Mouse (Mus musculus) kidney, postnatal 0 days (tissue): ENCODE results near the gene Tax1bp1. TPM values are rescaled to one million over a fixed set of nuclear protein-coding genes. Genes with fewer than 3 reads are reported as not detected.
A peak's percentile ranks its signal among the peaks of the same experiment; 100 is the strongest.
"Not testable (repeated sequence)": the region's sequence is repeated elsewhere in the genome, so short reads cannot be mapped to it uniquely, and the experiment has no call there.

Experiments
- ATAC-seq: fragments of 200-750 bp; cut with Nextera tagmentation; replicated peaks from 2 replicates; pipeline ENCODE4 v1.8.0; 2017; ENCODE audit warnings: low read depth, moderate number of reproducible peaks, moderate TSS enrichment, moderate library complexity; ENCODE audit not compliant: low FRiP score
- DNase-seq: peaks from one replicate; pipeline ENCODE4 v3.0.0-alpha.2; 2016; ENCODE audit warnings: low spot score
- H3K27ac ChIP-seq: fragments of 300-500 bp; sonication (generic); 2 replicates; pipeline ENCODE4 v1.5.1; 2014; ENCODE audit warnings: mild to moderate bottlenecking
- H3K27me3 ChIP-seq: fragments of 300-500 bp; sonication (generic); 2 replicates; pipeline ENCODE4 v1.6.1; 2014; ENCODE audit warnings: low read length, mixed read lengths; ENCODE audit not compliant: insufficient read depth
- H3K36me3 ChIP-seq: fragments of 300-500 bp; sonication (generic); 2 replicates; pipeline ENCODE4 v1.6.1; 2014; ENCODE audit warnings: low read length, mixed read lengths; ENCODE audit not compliant: insufficient read depth
- H3K4me1 ChIP-seq: fragments of 300-500 bp; sonication (generic); replicated peaks from 2 replicates; pipeline ENCODE4 v1.6.1; 2014; ENCODE audit warnings: antibody characterized with exemption, low read length, mixed read lengths; ENCODE audit not compliant: insufficient read depth
- H3K4me2 ChIP-seq: fragments of 300-500 bp; sonication (generic); 2 replicates; pipeline ENCODE4 v1.6.1; 2014; ENCODE audit warnings: mild to moderate bottlenecking, low read length, moderate library complexity, mixed read lengths
- H3K4me3 ChIP-seq: fragments of 300-500 bp; sonication (generic); replicated peaks from 2 replicates; pipeline ENCODE4 v1.5.1; 2014; ENCODE audit warnings: low read depth, low read length
- H3K9ac ChIP-seq: fragments of 300-500 bp; sonication (generic); 2 replicates; pipeline ENCODE4 v1.6.1; 2014; ENCODE audit warnings: low read depth, low read length
- H3K9me3 ChIP-seq: fragments of 300-500 bp; sonication (generic); replicated peaks from 2 replicates; pipeline ENCODE4 v1.6.1; 2016; ENCODE audit warnings: low read length, inconsistent platforms, mixed read lengths
- CTCF ChIP-seq: IDR thresholded peaks from 2 replicates; pipeline ENCODE4 v1.5.1; 2016; ENCODE audit warnings: antibody characterized with exemption, low read depth, mild to moderate bottlenecking, moderate library complexity
- WGBS: fragments of 180-500 bp; shearing (Covaris S2); extraction: QIAGEN DNeasy Blood & Tissue Kit; methylation state at CpG from one replicate; pipeline ENCODE4 v1.1.7; 2014; 5-methylcytosine and 5-hydroxymethylcytosine counted together
- polyA plus RNA-seq: library from polyadenylated mRNA; unstranded; fragments of >200 nt; fragmentation: Nextera tagmentation; extraction: Ambion mirVana; gene quantifications from 2 replicates; pipeline ENCODE4 v1.2.1, GENCODE M21; 2015

Tax1bp1 gene
- polyA plus RNA-seq, result 188 and 189 TPM in 2 replicates

DNA sequence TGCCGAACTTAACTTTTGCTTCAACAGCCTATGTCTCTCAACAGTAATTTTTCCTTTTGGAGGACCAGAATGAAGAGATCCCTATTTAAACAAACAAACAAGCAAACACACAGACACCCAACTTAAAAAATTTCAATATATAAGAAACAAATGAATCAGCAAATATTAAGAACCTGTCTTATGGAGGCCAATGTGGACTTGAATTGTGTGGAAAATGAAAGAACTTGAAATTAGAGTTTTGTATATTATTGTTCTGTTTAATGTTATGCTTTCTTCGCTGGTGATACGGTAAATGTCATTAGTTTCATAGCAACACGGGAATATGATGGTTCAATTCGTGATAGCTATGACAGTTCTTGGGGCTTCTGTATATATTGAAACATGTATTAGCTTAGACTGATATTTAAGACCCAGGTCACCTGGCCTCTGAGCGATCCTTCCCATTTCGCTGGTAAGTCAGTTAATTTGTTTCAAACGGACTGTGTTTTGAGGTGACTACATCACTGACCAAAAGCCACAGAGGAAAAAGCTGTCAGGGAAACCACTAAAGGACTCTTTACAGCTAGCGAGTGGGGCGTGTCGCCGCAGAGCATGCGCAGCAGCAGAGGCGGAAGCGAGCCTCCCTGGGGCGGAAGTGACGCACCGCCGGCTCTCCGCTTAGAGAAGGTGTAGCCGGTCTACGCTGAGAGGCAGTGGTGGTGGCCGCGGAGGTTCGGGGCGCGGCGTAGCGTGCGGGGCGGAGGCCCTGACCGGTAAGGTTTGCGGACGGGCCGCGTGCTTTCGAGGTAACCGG is at the start of gene Tax1bp1:
TSS of gene Tax1bp1 (plus strand) at position 626 of the 793 bp plus-strand sequence.
- no peaks in the 10 kb centered on the region for H3K36me3 ChIP-seq
- H3K27ac ChIP-seq, result peak within 1 kb of the TSS; percentile 97
- WGBS, result 4% methylated on average over 38 of the region's 38 CpGs
- ATAC-seq, result peak; percentile 95
- peaks cover 3% of the 10 kb centered on the region; the same call in 1 of the 2 replicates for H3K4me1 ChIP-seq
- TF ChIP-seq CTCF, result no peak
- H3K27me3 ChIP-seq, result no peaks in the 10 kb centered on the region
- peak within 1 kb of the TSS; percentile 69 for H3K4me2 ChIP-seq
- DNase-seq, result peak; percentile 96
- H3K9me3 ChIP-seq, result no peaks in the 10 kb centered on the region
- peak within 1 kb of the TSS; percentile 97 for H3K9ac ChIP-seq
- H3K4me3 ChIP-seq, result peak within 1 kb of the TSS; percentile 98

DNA sequence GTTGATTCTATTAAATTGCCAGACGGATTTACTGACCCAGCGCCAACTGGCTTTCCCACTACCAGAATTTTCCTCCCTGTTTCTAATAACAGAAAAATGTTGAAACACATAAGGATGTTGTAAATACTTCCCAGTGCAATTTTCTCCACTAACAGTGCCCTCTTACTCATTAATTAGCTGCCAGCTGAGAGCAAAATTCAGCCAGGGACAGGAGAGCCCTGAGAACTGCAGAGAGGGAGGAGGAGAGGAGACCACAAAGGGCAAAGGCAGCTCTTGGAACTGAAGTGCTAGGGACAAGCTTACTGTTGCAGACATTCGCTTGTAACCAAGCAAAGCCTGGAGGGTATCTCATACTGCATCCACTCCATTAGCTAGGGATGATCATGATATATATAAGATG is 45.9 kb upstream of the Tax1bp1 start:
- WGBS, result 73% methylated on average over 3 of the region's 3 CpGs
- no peak overlapping the region for H3K27ac ChIP-seq
- TF ChIP-seq CTCF, result no peak
- no peak overlapping the region for H3K4me3 ChIP-seq
- no peak overlapping the region for H3K9ac ChIP-seq
- no peak for ATAC-seq
- H3K4me2 ChIP-seq, result no peak overlapping the region
- no peaks in the 10 kb centered on the region for H3K27me3 ChIP-seq
- H3K9me3 ChIP-seq, result no peaks in the 10 kb centered on the region
- DNase-seq, result no peak
- H3K36me3 ChIP-seq, result no peaks in the 10 kb centered on the region
- no peaks in the 10 kb centered on the region for H3K4me1 ChIP-seq

DNA sequence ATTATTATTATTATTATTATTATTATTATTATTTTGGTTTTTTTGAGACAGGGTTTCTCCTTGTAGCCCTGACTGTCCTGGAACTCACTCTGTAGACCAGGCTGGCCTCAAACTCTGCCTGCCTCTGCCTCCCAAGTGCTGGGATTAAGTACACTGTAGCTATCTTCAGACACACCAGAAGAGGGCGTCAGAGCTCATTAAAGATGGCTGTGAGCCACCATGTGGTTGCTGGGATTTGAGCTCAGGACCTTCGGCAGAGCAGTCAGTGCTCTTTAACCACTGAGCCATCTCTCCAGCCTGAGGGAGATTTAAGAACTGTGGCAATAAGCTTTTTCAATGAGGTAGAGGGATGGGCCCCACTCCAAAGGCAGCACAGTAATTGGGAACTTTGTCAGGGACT is 43.7 kb upstream of the Tax1bp1 start:
- 42% methylated on average over 2 of the region's 2 CpGs for WGBS
- H3K4me1 ChIP-seq, DNase-seq, H3K36me3 ChIP-seq, ATAC-seq, H3K9ac ChIP-seq, H3K27me3 ChIP-seq, H3K27ac ChIP-seq, H3K4me3 ChIP-seq, H3K4me2 ChIP-seq, H3K9me3 ChIP-seq: not testable (repeated sequence)
- TF ChIP-seq CTCF, result 0 out of 2 replicates have a peak, but pooled peaks have one; percentile 6

DNA sequence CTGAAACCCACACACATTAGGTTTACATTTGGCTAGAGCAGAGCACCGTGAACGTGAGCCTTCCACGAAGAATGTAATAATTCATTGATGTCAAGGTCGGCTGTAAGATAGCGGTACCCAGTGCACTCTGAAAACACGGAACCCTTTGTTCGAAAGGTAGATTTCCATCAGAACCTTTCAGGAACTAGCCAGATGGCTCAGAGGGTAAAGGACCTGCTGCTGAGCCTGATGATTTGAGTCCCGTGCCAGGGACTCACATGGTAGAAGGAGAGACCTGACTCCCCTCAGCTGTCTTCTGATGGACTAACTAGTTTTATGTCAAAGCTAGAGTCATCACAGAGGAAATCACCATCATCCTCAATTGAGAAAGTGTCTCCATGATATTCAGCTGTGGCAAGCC is 41.7 kb upstream of the Tax1bp1 start:
- Histone ChIP-seq H3K9me3 (no peaks in the 10 kb centered on the region), H3K9ac (no peak overlapping the region), H3K4me2 (no peak overlapping the region), H3K36me3 (no peaks in the 10 kb centered on the region), H3K4me1 (peaks cover 5% of the 10 kb centered on the region; the same call in 1 of the 2 replicates), H3K4me3 (no peak overlapping the region), H3K27ac (no peak overlapping the region), H3K27me3 (no peaks in the 10 kb centered on the region)
- no peak for TF ChIP-seq CTCF
- 18% methylated on average over 8 of the region's 8 CpGs for WGBS
- ATAC-seq (no peak), DNase-seq (no peak)

DNA sequence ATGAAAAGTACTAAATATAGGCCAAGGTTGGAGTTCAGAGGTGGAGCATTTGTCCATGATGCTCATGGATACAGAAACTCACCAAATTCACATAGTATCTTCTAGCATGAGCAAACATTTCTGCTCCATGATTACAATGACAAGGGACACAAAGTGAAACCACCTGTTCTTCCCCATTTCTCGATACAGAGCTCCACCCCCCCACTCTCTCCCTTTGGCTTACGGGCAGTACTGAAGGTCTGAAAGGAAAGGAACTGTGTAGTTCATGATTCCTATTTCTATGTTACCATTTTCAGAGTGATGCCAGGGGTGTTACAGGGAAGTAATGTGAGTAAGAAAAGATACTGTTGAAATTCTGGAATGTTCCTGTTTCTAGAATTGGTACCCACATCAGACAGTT is 41.0 kb upstream of the Tax1bp1 start:
- no peak for ATAC-seq
- Histone ChIP-seq H3K36me3 (no peaks in the 10 kb centered on the region), H3K4me3 (no peak overlapping the region), H3K4me1 (peaks cover 5% of the 10 kb centered on the region; the same call in 1 of the 2 replicates), H3K9ac (no peak overlapping the region), H3K27me3 (no peaks in the 10 kb centered on the region), H3K4me2 (no peak overlapping the region), H3K27ac (no peak overlapping the region), H3K9me3 (no peaks in the 10 kb centered on the region)
- no peak for TF ChIP-seq CTCF
- WGBS, result 58% methylated on average over 2 of the region's 2 CpGs
- DNase-seq, result no peak

DNA sequence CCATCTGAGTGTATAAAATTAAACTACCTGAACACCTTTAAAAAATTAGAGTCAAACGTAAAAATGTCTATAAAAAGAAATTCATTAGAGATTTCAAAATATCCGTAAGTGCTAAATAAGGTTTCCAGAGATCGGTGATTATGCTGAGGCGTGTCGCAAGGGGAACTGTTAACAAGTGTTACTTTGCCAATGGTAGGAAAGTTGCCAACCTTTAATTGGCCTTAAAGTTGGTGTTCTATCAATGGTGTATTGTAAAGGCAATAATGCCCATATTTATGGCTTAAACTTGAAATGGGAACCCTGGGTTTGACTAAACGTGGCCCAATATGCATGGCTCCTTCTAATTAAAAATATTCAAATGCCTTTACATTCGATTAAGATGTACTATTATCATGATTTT is 39.8 kb upstream of the Tax1bp1 start:
- H3K27ac ChIP-seq, result no peak overlapping the region
- no peak for TF ChIP-seq CTCF
- no peaks in the 10 kb centered on the region for H3K9me3 ChIP-seq
- no peak overlapping the region for H3K4me2 ChIP-seq
- no peaks in the 10 kb centered on the region for H3K36me3 ChIP-seq
- 91% methylated on average over 7 of the region's 7 CpGs for WGBS
- H3K4me1 ChIP-seq, result peaks cover 5% of the 10 kb centered on the region; the same call in 1 of the 2 replicates
- no peak overlapping the region for H3K4me3 ChIP-seq
- no peak for DNase-seq
- no peak overlapping the region for H3K9ac ChIP-seq
- H3K27me3 ChIP-seq, result no peaks in the 10 kb centered on the region
- no peak for ATAC-seq
